Mouse (Mus musculus) forebrain, embryonic 14.5 days (tissue): ENCODE data around the gene Lrrc75b. TPM values are rescaled to one million over a fixed set of nuclear protein-coding genes. Genes with fewer than 3 reads are reported as not detected.
A peak's percentile ranks its signal among the peaks of the same experiment; 100 is the strongest.

Source experiments
- ATAC-seq: fragments of 200-750 bp; cut with Nextera tagmentation; 2 replicates; pipeline ENCODE4 v1.8.0; 2017; ENCODE audit warnings: mild to moderate bottlenecking, moderate library complexity
- DNase-seq: peaks from one replicate; pipeline ENCODE4 v3.0.0-alpha.2; 2015; ENCODE audit warnings: low spot score
- H3K27ac ChIP-seq: fragments of 300-500 bp; sonication (generic); 2 replicates; pipeline ENCODE4 v1.5.1; 2014; ENCODE audit warnings: low read depth, mild to moderate bottlenecking, control low read depth, low read length, moderate library complexity
- H3K27me3 ChIP-seq: fragments of 300-500 bp; sonication (generic); replicated peaks from 2 replicates; pipeline ENCODE4 v1.6.1; 2014; ENCODE audit warnings: low read length, control low read depth, mixed read lengths; ENCODE audit not compliant: control insufficient read depth, insufficient read depth
- H3K36me3 ChIP-seq: fragments of 300-500 bp; sonication (generic); 2 replicates; pipeline ENCODE4 v1.6.1; 2014; ENCODE audit warnings: low read length, control low read depth; ENCODE audit not compliant: control insufficient read depth, insufficient read depth
- H3K4me1 ChIP-seq: fragments of 300-500 bp; sonication (generic); 2 replicates; pipeline ENCODE4 v1.6.1; 2014; ENCODE audit warnings: antibody characterized with exemption, low read length, control low read depth; ENCODE audit not compliant: control insufficient read depth, insufficient read depth
- H3K4me2 ChIP-seq: fragments of 300-500 bp; sonication (generic); 2 replicates; pipeline ENCODE4 v1.6.1; 2014; ENCODE audit warnings: mild to moderate bottlenecking, control low read depth, low read length
- H3K4me3 ChIP-seq: fragments of 300-500 bp; sonication (generic); 2 replicates; pipeline ENCODE4 v1.5.1; 2014; ENCODE audit warnings: low read depth, low read length, control low read depth
- H3K9ac ChIP-seq: fragments of 300-500 bp; sonication (generic); 2 replicates; pipeline ENCODE4 v1.6.1; 2014; ENCODE audit warnings: mild to moderate bottlenecking, low read length, control low read depth, moderate library complexity
- H3K9me3 ChIP-seq: fragments of 300-500 bp; sonication (generic); replicated peaks from 2 replicates; pipeline ENCODE4 v1.6.1; 2016; ENCODE audit warnings: low read length, control low read depth, mixed read lengths; ENCODE audit not compliant: control insufficient read depth
- WGBS: fragments of 180-500 bp; shearing (Covaris S2); extraction: QIAGEN DNeasy Blood & Tissue Kit; methylation state at CpG from one replicate; pipeline ENCODE4 v1.1.7; 2014; 5-methylcytosine and 5-hydroxymethylcytosine counted together
- polyA plus RNA-seq: library from polyadenylated mRNA; unstranded; fragments of >200 nt; fragmentation: Nextera tagmentation; extraction: Ambion mirVana; gene quantifications from 2 replicates; pipeline ENCODE4 v1.2.1, GENCODE M21; 2014

Gene Lrrc75b
- polyA plus RNA-seq, 1 experiment from 2014 or later = 15.7 TPM

- H3K4me1 ChIP-seq = peaks cover 14% of the 10 kb centered on the region; the same call in 1 of the 2 replicates
- DNase-seq (no peak), ATAC-seq (no peak)
- H3K4me3 ChIP-seq = peak overlapping the region; percentile 85
- no peaks in the 10 kb centered on the region for H3K9me3 ChIP-seq
- H3K27ac ChIP-seq = peak overlapping the region; percentile 96
- peaks cover 27% of the 10 kb centered on the region for H3K36me3 ChIP-seq
- H3K27me3 ChIP-seq = no peaks in the 10 kb centered on the region
- under 1% methylated on average over 12 of the region's 12 CpGs for WGBS
- peak overlapping the region; percentile 90 for H3K4me2 ChIP-seq
- peak overlapping the region; percentile 94 for H3K9ac ChIP-seq
Measured at GRCm38 (mm10) chr10:75516724-75517072, 43.4 kb downstream of the Lrrc75b start.

GRCm38 (mm10) chr10:75516038-75516723 is 43.9 kb downstream of the Lrrc75b start:
- ATAC-seq (no peak), DNase-seq (peak; percentile 2)
- 28% methylated on average over 8 of the region's 8 CpGs for WGBS
- Histone ChIP-seq H3K4me3 (peak overlapping the region; percentile 85), H3K36me3 (peaks cover 27% of the 10 kb centered on the region), H3K4me1 (peaks cover 14% of the 10 kb centered on the region; the same call in 1 of the 2 replicates), H3K27me3 (no peaks in the 10 kb centered on the region), H3K27ac (peak overlapping the region; percentile 96; the same call in 1 of the 2 replicates), H3K9me3 (no peaks in the 10 kb centered on the region), H3K9ac (peak overlapping the region; percentile 94), H3K4me2 (peak overlapping the region; percentile 90)

GRCm38 (mm10) chr10:75515216-75516037 is 44.7 kb downstream of the Lrrc75b start:
- 82% methylated on average over 4 of the region's 4 CpGs for WGBS
- peak overlapping the region; percentile 94; the same call in 1 of the 2 replicates for H3K9ac ChIP-seq
- no peak for ATAC-seq

GRCm38 (mm10) chr10:75514361-75514760 is 45.8 kb downstream of the Lrrc75b start:
- WGBS = 84% methylated on average over 7 of the region's 7 CpGs
- Histone ChIP-seq H3K4me2 (no peak overlapping the region), H3K4me3 (no peak overlapping the region), H3K9me3 (no peaks in the 10 kb centered on the region), H3K4me1 (peaks cover 14% of the 10 kb centered on the region; the same call in 1 of the 2 replicates), H3K9ac (no peak overlapping the region), H3K36me3 (peaks cover 28% of the 10 kb centered on the region), H3K27ac (no peak overlapping the region), H3K27me3 (no peaks in the 10 kb centered on the region)
- DNase-seq = no peak
- no peak for ATAC-seq

More at GRCm38 (mm10) chr10:75515216-75516037, 44.7 kb downstream of the Lrrc75b start:
- Histone ChIP-seq H3K4me2 (no peak overlapping the region), H3K4me1 (peaks cover 14% of the 10 kb centered on the region; the same call in 1 of the 2 replicates), H3K27ac (no peak overlapping the region), H3K27me3 (no peaks in the 10 kb centered on the region), H3K4me3 (no peak overlapping the region), H3K36me3 (peaks cover 27% of the 10 kb centered on the region), H3K9me3 (no peaks in the 10 kb centered on the region)
- no peak for DNase-seq

GRCm38 (mm10) chr10:75513306-75514067 is 46.6 kb downstream of the Lrrc75b start:
- H3K4me1 ChIP-seq = peaks cover 7% of the 10 kb centered on the region; the same call in 1 of the 2 replicates
- no peak overlapping the region for H3K9ac ChIP-seq
- DNase-seq = no peak
- H3K9me3 ChIP-seq = no peaks in the 10 kb centered on the region
- H3K4me3 ChIP-seq = no peak overlapping the region
- ATAC-seq = no peak
- H3K27me3 ChIP-seq = no peaks in the 10 kb centered on the region
- no peak overlapping the region for H3K4me2 ChIP-seq
- H3K36me3 ChIP-seq = peaks cover 37% of the 10 kb centered on the region
- WGBS = 93% methylated on average over 8 of the region's 8 CpGs
- H3K27ac ChIP-seq = no peak overlapping the region

DNA sequence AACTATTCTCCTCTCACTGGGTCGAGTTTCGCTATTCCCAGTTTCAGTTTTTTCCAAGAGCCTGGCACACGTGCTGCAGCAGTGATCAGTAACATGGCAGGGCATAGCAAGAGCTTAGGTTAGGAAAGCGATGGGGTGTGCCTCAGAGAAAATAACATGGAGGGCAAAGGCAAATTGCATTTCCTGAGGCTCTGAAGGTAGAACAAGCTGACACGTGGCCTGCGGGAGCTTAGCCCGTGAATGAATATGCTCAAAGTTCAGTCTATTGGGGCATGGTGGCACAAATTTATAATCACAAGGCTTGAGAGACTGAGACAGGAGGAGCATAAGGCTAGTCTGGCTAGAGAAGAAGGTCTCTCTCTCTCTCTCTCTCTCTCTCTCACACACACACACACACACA is 47.3 kb downstream of the Lrrc75b start:
- H3K9me3 ChIP-seq = no peaks in the 10 kb centered on the region
- no peak overlapping the region for H3K9ac ChIP-seq
- H3K4me3 ChIP-seq = no peak overlapping the region
- H3K27me3 ChIP-seq = no peaks in the 10 kb centered on the region
- ATAC-seq (no peak), DNase-seq (no peak)
- WGBS = 88% methylated on average over 7 of the region's 7 CpGs
- no peak overlapping the region for H3K4me2 ChIP-seq
- no peak overlapping the region for H3K27ac ChIP-seq
- 0 out of 2 replicates have a peak, but pooled peaks cover 6% of the 10 kb centered on the region for H3K4me1 ChIP-seq
- peaks cover 44% of the 10 kb centered on the region for H3K36me3 ChIP-seq

- DNase-seq (no peak), ATAC-seq (no peak)
- peaks cover 53% of the 10 kb centered on the region for H3K36me3 ChIP-seq
- no peak overlapping the region for H3K27ac ChIP-seq
- H3K9me3 ChIP-seq = no peaks in the 10 kb centered on the region
- no peaks in the 10 kb centered on the region for H3K27me3 ChIP-seq
- 0 out of 2 replicates have a peak, but pooled peaks cover 6% of the 10 kb centered on the region for H3K4me1 ChIP-seq
- no peak overlapping the region for H3K4me3 ChIP-seq
- 91% methylated on average over 7 of the region's 7 CpGs for WGBS
- no peak overlapping the region for H3K4me2 ChIP-seq
- H3K9ac ChIP-seq = no peak overlapping the region
Measured at GRCm38 (mm10) chr10:75511897-75512296, 48.2 kb downstream of the Lrrc75b start.

GRCm38 (mm10) chr10:75511060-75511459 is 49.1 kb downstream of the Lrrc75b start:
- H3K4me2 ChIP-seq = no peak overlapping the region
- no peak overlapping the region for H3K27ac ChIP-seq
- no peaks in the 10 kb centered on the region for H3K27me3 ChIP-seq
- no peak overlapping the region for H3K4me3 ChIP-seq
- 86% methylated on average over 9 of the region's 9 CpGs for WGBS
- DNase-seq (no peak), ATAC-seq (no peak)
- H3K9ac ChIP-seq = no peak overlapping the region
- 0 out of 2 replicates have a peak, but pooled peaks cover 2% of the 10 kb centered on the region for H3K4me1 ChIP-seq
- peaks cover 57% of the 10 kb centered on the region for H3K36me3 ChIP-seq
- H3K9me3 ChIP-seq = no peaks in the 10 kb centered on the region
